Mouse (Mus musculus): ENCODE measurements around the gene Med13l.

Gene Med13l

DNA sequence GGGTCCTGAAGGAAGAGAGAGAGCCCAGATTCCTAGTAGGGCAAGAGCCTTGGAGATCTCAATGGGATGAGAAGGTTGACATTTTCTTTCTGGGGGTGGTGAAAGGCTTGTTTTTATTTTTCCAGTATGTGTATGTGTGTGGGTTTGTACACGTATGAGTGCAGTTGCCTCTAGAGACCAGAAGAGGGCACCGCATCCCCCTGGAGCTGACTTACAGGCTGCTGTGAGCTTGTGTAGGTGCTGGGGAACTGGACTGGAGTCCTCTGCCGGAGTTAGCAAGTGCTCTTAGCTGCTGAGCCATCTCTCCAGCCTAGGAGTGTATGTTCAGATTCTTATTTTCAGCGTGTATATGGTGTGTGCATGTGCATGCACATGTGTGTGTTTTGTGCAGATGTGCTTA, 5.2 kb upstream of the Med13l start:
- no peak for DNase-seq (ENCODE audit: extremely low read depth, low read depth, low spot score)

DNA sequence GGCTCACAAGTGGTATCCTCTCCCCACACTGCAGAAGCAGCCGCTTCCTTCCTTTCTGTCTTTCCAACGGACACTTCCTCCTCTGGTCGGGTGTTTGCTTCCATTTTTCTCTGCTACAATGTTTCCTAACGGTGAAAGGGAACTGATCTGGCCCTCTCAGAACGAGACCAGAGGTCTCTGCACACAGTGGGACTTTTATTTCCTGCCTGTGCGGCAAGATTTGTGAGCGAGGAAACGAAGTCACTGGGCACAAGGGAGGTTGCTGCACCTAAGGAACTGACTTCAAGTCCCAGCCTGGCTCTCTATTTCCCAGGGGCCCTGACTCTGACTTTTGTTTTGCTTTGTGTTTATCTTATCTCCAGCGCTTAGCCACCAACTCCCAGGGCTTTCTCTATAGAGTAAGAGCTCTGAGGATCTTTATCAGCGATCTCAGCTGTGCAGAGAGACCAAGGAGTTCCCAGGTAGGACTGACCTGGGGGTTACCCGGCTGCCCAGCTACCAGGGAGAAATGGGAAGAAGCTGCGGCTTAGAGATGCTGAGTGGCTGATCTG, 4.0 kb upstream of the Med13l start:
- DNase-seq (ENCODE audit: extremely low read depth, low read depth, low spot score) = no peak

DNA sequence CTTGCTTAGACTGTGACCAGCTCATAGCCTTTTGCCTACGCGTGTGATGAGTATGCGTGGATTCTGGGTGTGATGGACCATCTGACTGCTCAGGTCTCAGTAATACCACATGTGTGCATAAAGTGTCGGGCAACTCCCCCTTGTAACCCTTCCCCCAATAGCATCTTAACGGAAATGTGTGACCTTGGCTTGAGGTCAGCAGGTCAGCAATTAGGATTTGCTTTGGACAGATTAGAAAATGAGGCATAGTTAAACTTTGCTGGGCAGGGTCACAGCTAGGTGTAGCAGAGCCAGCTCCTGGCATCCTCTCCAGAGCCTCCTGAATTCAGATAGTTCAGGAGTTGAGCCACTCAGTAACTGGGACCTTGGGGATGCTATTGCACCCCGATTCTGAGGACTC, 1.6 kb upstream of the Med13l start:
- DNase-seq (ENCODE audit: extremely low read depth, low read depth, low spot score) = no peak

DNA sequence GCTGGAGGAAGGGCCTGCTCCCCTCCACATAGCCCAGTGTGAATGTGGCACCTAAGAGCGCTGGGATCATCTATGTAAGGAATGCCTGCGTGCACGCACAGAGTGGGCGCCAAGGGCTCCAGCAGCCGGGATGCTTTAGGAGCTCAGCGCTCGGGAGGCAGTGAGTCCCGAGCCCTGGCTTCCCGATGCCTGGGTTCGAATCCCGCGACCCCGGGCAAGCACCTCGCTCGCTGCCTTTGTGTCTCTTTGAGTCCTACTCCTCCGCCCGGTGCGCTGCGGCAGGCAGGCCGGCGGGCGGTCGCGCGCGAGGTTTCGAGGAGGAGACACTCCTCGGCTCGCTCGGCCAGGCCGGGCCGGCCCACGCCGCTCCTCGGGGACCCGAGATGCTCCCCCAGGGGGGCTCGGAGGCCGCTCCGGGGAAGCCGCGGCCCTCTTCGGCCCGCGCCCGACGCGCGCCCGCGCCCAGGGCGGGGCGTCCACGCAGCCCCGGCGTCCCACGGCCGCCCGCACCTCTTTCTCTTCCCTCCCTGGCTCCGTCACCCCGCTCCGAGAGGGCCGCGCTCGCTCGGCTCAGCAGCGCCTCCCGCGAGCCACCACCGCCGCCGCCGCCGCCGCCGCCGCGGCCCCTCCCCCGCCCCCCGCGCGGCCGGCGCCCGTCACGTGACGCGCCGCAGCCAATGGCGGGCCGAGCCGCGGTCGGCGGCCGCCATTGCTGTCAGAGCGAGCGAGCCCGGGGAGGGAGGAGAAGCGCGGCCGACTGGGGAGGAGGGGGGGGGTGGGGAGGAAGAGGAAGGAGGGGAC, 695 bp upstream of the Med13l start:
- DNase-seq (ENCODE audit: extremely low read depth, low read depth, low spot score) = no peak

DNA sequence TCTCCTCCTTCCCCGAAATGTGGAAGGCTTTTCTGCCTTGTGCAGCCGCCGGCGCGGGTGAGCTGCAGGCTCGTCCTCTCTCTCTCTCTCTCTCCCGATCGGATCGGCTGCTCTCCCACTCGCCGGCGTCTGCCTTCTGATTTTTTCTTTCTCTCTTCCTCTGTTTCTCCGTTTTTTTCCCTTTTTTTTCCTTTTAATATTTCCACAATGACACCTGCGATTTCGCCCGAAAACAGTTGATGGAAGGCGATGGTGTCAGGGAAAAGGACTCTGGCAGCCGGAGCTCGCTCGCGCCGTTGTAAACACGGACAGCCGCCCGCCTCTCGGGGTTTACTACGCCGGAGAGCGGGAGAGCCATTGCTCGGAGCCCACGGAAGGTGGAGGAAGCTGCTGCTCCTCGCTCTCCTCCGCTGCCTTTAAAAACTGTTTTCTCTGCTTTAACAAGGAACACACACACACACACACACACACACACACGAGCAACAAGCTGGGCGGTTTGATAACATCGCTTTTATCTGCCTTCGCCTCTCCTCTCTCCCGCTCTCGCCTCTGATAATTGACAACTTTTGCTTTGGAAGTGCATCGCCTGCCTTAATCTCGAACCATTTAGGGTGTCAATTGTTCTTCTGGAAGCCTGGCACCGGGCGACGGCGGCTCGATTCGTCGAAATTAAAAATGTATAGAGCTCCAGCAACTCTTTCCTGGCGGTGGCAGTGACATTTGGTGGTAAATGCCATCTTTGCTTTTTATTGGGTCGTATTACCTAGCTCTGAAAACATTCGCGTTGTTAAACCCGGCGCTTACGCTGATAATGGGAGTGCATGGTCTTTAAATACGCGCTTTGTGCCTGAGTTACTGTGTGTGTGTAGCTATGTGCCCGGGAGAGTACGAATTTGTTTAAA, 858 bp downstream of the Med13l start:
- no peak for DNase-seq (ENCODE audit: extremely low read depth, low read depth, low spot score)

DNA sequence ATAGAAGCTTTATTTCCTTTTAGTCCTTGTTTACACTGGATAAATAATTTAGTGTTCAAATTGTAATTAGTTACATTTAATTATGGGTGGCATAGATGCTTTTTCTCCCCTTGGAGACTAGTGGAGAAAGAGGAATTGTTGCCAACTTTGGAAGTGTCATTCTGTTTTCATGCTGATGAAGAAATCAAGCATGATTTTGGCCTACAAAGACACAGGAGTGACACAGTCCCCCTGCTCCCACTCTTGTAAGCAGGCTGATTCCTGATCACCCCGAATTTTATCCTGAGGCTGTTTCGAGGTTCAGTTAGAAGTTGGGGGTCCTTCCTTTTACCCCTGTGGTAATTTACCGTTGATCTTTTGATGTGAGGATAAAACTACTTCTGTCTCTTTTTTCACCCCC, 1.7 kb downstream of the Med13l start:
- DNase-seq (ENCODE audit: extremely low read depth, low read depth, low spot score) = no peak

DNA sequence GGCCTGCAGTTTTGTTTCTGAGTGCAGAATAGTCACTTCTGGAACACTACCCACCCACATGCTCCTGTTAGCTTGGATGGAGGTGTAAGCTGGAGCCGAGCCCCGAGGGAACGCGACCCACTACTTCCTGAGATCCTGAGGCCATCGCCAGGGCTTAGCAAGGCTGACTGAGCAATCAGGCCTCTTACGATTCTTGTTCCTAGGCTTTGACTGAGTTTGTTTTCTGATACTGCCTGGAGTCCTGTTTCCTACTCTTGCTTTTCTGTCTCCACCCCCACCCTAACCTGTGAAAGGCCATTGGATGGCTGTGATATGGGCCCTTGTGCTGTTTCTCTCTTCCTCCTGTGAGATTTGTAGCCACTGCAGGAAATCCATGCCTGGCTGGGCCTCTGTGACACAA, 3.1 kb downstream of the Med13l start:
- no peak for DNase-seq (ENCODE audit: extremely low read depth, low read depth, low spot score)

DNA sequence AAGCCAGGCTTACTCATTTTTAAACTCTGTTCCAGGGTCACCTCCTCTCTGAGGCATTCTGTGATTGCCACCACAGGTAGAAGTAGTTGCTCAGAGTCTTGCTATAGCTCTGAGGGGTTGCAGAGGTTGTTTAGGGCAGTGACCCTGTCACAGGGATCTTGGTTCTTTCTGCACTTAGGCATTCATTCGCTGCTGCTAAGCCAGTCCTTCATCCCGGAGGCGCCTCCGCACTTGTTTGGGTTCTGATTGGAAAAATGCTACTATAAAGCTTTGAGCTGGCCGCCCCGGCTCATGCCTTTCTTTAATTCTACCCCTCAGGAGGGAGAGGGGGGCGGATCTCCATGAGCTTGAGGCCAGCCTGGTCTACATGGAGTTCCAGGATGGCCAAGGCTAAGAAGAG, 6.9 kb downstream of the Med13l start:
- no peak for DNase-seq (ENCODE audit: extremely low read depth, low read depth, low spot score)

DNA sequence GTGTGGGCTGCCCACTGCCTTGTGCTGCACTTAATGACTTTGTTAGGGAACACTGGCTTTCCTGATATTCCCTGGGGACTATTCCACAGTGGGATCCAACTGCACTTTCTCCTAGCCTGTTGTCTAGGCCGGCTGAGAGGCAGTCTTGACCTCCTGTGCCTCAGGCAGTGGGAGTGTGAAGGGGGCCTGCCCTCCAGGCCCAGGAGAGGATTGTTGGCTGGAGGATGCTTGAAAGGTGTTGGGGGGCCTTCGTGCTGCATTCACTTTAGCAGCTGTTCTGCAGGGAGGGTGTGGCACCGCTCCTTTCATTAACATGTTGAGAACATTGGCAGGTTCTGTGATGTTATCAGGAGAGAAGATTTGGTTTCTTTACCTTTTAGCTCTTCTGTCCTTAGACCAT, 8.5 kb downstream of the Med13l start:
- DNase-seq (ENCODE audit: extremely low read depth, low read depth, low spot score) = no peak

DNA sequence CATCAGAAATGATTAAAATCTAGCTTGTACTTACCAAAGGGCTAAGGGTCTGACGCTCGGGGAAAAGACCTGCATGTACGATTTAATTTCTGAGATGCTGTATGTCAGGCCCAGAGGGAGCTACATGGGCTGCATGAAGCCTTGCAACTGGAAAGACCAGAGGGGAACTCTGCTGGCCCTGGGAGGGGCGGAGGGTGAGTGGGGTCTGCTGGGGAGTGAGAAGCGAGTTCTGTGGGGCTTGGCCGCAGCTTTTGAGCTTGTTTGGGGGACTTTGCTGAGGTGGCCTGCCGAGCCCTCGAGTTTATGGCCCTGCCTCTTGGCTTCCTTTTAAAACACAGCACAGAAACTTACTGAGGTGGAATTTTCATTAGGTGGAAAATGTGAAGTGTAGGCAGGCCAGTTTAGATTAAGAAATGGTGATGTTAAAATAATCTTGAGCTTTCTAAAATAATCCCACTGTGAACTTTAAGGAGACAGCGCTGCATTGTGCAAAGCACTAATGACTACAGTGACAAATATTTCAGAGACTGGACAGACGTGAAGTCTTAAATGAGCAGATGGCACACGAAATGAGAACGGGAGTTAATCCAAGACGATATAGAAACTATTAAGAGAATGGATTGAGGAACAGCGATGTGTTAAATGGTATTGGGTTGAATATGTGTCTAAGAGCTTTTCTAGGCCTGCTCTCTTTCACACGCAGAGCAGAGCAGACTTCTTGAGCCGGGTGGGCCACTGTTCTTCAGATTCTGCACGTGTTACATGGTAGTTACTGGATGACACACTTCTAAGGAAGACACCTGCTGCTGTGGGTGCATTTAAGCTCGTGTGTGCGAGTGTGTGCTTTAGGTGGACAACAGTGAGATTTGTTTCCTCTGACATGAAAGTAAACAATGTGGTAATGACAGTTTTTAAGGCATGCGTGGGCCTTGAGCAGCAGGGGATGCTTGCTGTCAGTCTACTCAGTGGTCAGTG, 9.4 kb downstream of the Med13l start:
- no peak for DNase-seq (ENCODE audit: extremely low read depth, low read depth, low spot score)

DNA sequence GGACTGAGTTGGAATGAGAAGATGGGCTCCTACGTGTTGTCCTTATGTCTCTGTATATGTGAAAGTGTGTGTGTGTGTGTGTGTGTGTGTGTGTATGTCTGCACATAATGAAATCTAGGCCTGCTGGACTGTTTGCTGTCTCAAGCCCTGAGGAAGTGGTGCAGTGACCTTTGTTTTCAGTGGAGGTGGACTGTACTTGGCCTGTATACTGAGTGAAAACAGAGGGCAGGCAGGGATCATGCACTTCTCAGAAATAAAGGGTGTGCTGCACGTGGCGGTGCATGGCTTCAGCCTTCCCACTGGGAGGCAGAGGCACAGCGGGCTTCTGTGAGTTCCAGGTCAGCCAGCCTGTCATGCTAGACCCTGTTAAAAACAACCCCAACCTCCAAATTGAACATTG, 11.0 kb downstream of the Med13l start:
- no peak for DNase-seq (ENCODE audit: extremely low read depth, low read depth, low spot score)

DNA sequence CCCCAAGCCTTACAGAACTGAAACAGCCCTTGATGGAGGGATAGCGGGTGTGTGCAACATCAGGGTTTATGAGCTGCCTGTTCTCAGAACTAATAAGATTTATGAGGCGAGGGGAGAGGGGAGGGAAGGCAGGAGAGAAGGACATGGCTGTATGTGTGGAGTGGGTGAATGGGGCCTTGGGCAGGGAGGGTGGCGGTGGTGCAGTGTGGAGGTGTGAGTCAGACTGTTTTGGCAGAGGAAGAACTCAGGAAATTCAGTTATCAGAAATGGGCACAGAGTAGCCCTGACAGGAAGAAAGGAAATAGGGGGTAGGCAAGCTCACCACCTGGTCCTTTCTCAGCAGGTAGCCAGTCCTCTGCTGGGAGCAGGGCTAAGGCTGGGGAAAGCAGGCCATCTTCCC, 13.8 kb downstream of the Med13l start:
- no peak for DNase-seq (ENCODE audit: extremely low read depth, low read depth, low spot score)

DNA sequence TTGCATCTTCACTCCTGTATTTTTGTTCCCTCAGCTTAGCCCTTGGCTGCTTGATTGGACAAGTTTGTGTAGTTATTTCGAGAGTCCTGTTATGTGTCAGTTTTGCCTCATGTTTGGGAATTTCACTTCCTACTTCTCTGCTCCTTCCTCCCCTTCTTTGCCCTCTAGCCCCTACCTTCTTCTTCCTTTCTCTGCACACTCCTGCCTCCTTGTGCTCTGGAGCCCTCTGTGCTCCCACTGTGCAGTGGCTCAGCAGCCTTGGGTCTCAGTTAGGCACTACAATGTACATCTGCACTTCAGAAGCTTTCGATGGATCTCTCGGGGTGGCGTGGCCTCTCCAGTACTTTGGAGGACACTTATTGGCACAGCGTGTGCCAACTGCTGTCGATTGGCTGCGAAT, 14.5 kb downstream of the Med13l start:
- no peak for DNase-seq (ENCODE audit: extremely low read depth, low read depth, low spot score)

DNA sequence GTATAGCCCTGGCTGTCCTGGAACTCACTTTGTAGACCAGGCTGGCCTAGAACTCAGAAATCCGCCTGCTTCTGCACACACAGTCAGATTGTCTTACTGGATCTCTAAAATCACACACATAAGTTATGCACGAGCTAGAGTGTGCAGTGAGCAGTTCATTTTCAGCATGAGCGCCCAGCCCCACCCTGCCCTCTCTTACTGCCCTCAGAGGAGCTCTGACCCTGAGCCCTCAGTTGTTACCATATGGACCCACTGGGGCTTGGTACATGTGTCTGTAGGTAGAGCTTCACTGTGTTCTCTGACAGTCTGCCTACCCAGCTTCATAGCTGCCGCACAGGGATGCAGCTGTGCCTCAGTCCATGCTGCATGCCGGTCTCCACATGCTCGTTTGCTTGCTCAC, 15.4 kb downstream of the Med13l start:
- DNase-seq (ENCODE audit: extremely low read depth, low read depth, low spot score) = no peak

DNA sequence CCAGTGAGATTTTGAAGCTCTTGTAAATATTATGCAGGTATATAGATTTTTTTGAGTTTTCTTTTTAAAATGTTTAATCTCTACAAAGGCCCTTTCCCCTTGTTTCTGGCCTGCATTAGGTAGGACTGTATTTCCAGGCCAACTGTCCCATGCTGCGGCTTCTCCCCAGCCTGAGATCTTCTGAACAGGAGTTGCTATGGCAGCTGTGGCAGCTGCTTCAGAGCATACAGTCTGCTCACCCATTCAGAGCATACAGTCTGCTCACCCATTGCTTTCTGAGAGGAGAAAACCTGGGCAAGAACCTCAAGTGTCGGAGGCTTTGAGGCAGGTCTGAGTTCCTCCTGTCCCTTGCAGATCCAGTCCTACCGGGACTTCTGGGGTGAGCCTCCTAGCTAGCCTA, 16.3 kb downstream of the Med13l start:
- DNase-seq (ENCODE audit: extremely low read depth, low read depth, low spot score) = no peak

DNA sequence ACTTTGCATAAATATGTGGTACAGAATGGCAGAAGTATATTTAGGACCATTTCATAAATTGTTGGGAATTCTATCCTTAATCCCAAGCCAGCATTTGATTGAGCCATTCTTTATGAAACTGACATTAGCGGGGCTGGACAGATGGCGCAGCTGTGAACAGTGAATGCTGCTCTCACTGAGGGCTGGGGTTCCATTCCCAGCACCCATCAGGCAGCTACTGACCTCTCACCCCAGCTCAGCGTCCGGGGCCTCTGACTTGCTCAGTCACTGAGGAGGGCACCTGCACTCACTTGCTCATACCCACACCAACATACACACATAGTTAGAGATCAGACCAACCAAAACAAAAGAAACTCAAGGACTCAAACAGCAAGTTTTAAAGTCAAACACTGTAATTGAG, 24.9 kb downstream of the Med13l start:
- DNase-seq (ENCODE audit: extremely low read depth, low read depth, low spot score) = no peak

DNA sequence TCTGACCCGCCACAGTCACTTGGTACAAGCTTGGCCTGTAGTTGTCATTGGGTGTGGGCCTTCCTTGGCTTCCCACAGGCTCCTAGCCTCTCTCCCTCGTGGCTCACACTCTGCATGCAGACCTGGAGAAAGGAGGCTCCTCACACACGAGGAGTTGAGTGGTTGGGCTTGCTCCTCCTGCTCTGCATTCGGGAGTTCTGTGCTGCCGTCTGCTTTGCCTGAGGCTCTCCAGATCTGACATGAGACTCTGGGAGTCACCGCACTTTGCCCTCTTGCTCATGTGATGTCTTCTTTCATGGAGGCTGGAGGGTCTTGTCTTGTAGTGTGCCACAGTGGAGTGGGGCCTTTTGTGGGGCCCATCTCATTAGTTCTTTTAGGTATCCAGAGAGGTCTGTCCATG, 26.1 kb downstream of the Med13l start:
- DNase-seq (ENCODE audit: extremely low read depth, low read depth, low spot score) = no peak

DNA sequence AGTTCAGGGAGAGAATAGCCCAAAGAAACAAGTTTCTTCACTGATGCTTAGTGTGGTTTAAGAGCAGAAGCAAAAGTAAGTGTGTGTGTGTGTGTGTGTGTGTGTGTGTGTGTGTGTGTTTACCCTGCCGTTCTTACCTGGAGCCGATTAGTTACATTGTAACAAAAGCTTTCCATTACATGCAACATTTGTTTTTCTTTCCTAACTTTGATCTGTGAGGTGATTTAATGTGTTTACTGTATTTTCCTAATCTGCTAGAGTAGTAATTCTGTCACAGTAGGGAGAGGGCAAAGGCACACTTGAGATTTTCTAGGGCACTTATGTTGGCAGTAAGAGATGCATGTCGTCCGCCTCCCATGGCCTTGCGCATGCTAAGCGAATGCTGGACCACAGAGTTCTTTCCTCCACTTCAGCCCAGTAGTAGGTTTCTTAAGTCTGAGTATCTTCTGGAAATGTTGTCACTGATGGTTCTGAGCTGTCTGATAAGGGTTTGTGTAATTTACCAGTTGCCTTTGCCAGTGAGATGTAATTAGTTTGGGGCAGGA, 28.0 kb downstream of the Med13l start:
- no peak for DNase-seq (ENCODE audit: extremely low read depth, low read depth, low spot score)

DNA sequence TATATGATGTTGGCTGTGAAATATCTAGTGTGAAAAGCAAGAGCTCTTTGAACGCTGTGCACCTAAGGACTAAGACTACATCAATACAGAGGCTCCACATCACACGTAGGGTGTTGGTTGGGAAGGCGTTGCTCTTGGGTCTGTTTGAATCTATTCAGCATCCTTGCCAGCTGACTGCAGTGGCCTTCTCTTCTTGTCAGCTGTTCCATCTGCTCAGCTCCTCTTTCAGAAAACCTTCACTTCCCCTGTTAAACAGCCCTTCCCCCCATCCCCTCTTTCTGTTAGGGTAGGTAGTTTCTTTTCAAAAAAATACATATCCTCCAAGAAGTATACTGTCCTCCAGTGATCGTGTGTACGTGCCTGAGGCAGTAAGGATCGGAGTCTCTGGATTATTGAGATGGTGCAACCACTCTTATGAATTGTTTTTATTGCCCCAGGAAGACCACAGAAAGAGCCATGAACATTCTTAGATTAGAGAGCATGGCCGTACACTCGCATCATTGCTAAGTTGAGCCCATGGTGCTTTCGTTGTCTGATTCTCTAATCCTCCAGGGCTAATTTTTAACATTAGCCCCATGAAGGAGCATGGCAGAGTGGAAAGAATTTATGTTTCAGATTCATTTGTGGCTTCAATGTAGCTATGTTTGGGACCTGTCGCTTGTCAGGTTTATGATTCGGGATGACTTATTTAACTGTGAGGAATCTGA, 28.9 kb downstream of the Med13l start:
- no peak for DNase-seq (ENCODE audit: extremely low read depth, low read depth, low spot score)

DNA sequence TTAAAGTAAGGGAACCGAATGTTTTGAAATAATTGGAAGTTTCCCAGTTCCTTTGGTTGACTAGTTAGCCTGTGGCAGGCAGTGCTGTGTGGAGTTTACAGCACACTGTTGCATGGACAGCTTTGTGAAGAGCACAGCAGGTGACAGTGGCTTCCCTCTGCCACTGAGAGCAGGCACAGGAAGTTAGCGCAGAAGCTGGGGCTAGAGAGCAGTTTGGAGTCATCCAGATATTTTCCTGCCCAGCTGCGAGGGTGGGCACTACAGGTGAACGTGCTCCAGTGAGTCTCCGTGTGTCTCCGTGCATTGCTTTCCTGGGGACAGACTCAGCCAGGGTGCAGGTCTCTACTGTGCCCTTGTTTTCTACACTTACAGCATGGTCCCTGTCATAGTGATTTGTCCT, 30.4 kb downstream of the Med13l start:
- DNase-seq (ENCODE audit: extremely low read depth, low read depth, low spot score) = no peak

Data from fat pad, adult 2 months (tissue).